10 mouse cellular contexts compared by ENCODE assay signal in the genomic region with DNA sequence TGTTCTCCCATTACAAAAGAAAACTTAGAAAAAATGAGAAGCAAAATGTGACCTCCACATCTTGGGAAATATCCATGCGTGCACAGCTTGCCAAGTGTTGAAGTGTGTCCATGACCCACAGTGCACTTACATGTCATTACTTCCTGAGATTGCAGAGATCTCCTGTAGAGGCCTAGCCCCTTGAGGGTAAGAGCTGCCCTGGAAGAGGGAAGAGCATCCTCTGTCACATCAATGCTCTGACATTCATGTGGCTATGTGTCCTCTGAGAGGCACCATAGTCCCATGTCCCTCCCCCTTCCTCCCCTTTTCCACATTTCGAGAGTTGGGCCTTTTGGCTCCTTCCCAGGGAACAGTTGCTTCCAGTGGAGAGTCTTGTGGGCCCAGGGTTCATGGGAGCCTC.
A peak's percentile ranks its signal among the peaks of the same experiment; 100 is the strongest.
DNase-seq lines count a peak whose midpoint lies in the region; ATAC-seq lines count a peak whose summit lies in the region.
"Had no signal": no experiment of that assay in that cellular context is flagged by ENCODE, and none has a peak within 500 bp of the region (broad histone marks: within the 10 kb centered on the region; RNA-seq: fewer than 3 reads in every experiment).

No protein-coding gene starts in this region.

- H3K36me3 ChIP-seq in heart, embryonic 10.5 days = no peaks in the 10 kb centered on the region
- H3K36me3 ChIP-seq in limb, embryonic 15.5 days = no peaks in the 10 kb centered on the region
- no peaks in the 10 kb centered on the region for H3K36me3 ChIP-seq in midbrain, embryonic 14.5 days (ENCODE audit: control insufficient read depth, insufficient read depth, low read length)
- H3K36me3 ChIP-seq: midbrain, embryonic 12.5 days had no signal

- peak; percentile 67 to 76 for DNase-seq in heart, adult 18-20 months
- DNase-seq in heart, embryonic 10.5 days (ENCODE audit: low spot score) = no peak
- peak; percentile 66 for DNase-seq in NIH3T3 (ENCODE audit: low read depth)
- peak; percentile 73 to 76 for DNase-seq in heart, adult 9 months (ENCODE audit: low spot score in 2 of 2)
- no peak for DNase-seq in right cerebral cortex, adult 2 months (ENCODE audit: low spot score in 2 of 2)
- DNase-seq in frontal cortex, postnatal 10 days (ENCODE audit: low spot score in 2 of 2) = no peak
- DNase-seq in midbrain, embryonic 14.5 days = no peak
- DNase-seq: right cerebral cortex, postnatal 14 days had no signal

- H3K4me1 ChIP-seq in heart, embryonic 10.5 days = peaks cover 12% of the 10 kb centered on the region
- peaks cover 36% of the 10 kb centered on the region for H3K4me1 ChIP-seq in limb, embryonic 15.5 days
- no peaks in the 10 kb centered on the region for H3K4me1 ChIP-seq in midbrain, embryonic 14.5 days (ENCODE audit: control insufficient read depth, insufficient read depth, low read length)
- H3K4me1 ChIP-seq: midbrain, embryonic 12.5 days had no signal

- no peak overlapping the region for H3K4me3 ChIP-seq in heart, embryonic 10.5 days
- no peak overlapping the region for H3K4me3 ChIP-seq in limb, embryonic 15.5 days
- H3K4me3 ChIP-seq in midbrain, embryonic 14.5 days (replicated peaks; ENCODE audit: low read depth, low read length) = no peak overlapping the region
- H3K4me3 ChIP-seq: midbrain, embryonic 12.5 days had no signal

- H3K9me3 ChIP-seq in heart, embryonic 10.5 days = no peaks in the 10 kb centered on the region
- H3K9me3 ChIP-seq in limb, embryonic 15.5 days = no peaks in the 10 kb centered on the region
- no peaks in the 10 kb centered on the region for H3K9me3 ChIP-seq in midbrain, embryonic 14.5 days (ENCODE audit: control insufficient read depth, low read length)
- H3K9me3 ChIP-seq: midbrain, embryonic 12.5 days had no signal

- H3K4me2 ChIP-seq in limb, embryonic 15.5 days = no peak overlapping the region
- no peak overlapping the region for H3K4me2 ChIP-seq in midbrain, embryonic 14.5 days (ENCODE audit: low read length)
- H3K4me2 ChIP-seq: midbrain, embryonic 12.5 days had no signal

- no peak for ATAC-seq in limb, embryonic 15.5 days (ENCODE audit: insufficient number of reproducible peaks, low FRiP score, low TSS enrichment, low read depth)
- no peak for ATAC-seq in midbrain, embryonic 14.5 days (ENCODE audit: low FRiP score, low TSS enrichment)

- H3K27me3 ChIP-seq in heart, embryonic 10.5 days (ENCODE audit: insufficient read depth, poor library complexity, severe bottlenecking) = no peaks in the 10 kb centered on the region
- H3K27me3 ChIP-seq in limb, embryonic 15.5 days = no peaks in the 10 kb centered on the region
- no peaks in the 10 kb centered on the region for H3K27me3 ChIP-seq in midbrain, embryonic 14.5 days (ENCODE audit: control insufficient read depth, insufficient read depth, low read length)
- H3K27me3 ChIP-seq: midbrain, embryonic 12.5 days had no signal

- no peak overlapping the region for H3K9ac ChIP-seq in limb, embryonic 15.5 days
- no peak overlapping the region for H3K9ac ChIP-seq in midbrain, embryonic 14.5 days (replicated peaks; ENCODE audit: low read length)
- H3K9ac ChIP-seq: midbrain, embryonic 12.5 days had no signal

- H3K27ac ChIP-seq in heart, embryonic 10.5 days = no peak overlapping the region
- H3K27ac ChIP-seq in limb, embryonic 15.5 days = 0 out of 2 replicates have a peak overlapping the region, but pooled peaks have one; percentile 55
- H3K27ac ChIP-seq in midbrain, embryonic 14.5 days (replicated peaks; ENCODE audit: low read depth, low read length) = no peak overlapping the region
- H3K27ac ChIP-seq: midbrain, embryonic 12.5 days had no signal

- 71% methylated on average over 2 of the region's 2 CpGs for WGBS in heart, embryonic 10.5 days
- WGBS in limb, embryonic 15.5 days = 48% methylated on average over 2 of the region's 2 CpGs
- 87% methylated on average over 2 of the region's 2 CpGs for WGBS in midbrain, embryonic 14.5 days

Comparison
In these comparisons a context has a peak if more than half of its experiments do, and no peak if none do; other contexts are left out.
1. DNase-seq: peak in heart, adult 18-20 months (2 of 2), NIH3T3 (single experiment) and heart, adult 9 months (2 of 2); none in heart, embryonic 10.5 days (single experiment), right cerebral cortex, adult 2 months (0 of 2), frontal cortex, postnatal 10 days (0 of 2) and midbrain, embryonic 14.5 days (single experiment).